Mouse (Mus musculus): ENCODE results near the gene Camk2n1.

GRCm38 (mm10) chr4:138469080-138469479 is 15.0 kb downstream of the Camk2n1 start:
- TF ChIP-seq EP300 (IDR thresholded peaks at IDR 0.05; ENCODE audit: insufficient read depth, low read depth, low read length) (no peak), CTCF (IDR thresholded peaks at IDR 0.05; ENCODE audit: low read depth, low read length) (no peak)
